Mouse (Mus musculus) induced T-regulatory cell, adult 2 months (primary cell): ENCODE measurements around the gene Chst15.
A peak's percentile ranks its signal among the peaks of the same experiment; 100 is the strongest.

Experiments used
- DNase-seq: peaks from one replicate; pipeline ENCODE4 v3.0.0-alpha.2; 2012; ENCODE audit warnings: low read depth

Chst15 gene

DNA sequence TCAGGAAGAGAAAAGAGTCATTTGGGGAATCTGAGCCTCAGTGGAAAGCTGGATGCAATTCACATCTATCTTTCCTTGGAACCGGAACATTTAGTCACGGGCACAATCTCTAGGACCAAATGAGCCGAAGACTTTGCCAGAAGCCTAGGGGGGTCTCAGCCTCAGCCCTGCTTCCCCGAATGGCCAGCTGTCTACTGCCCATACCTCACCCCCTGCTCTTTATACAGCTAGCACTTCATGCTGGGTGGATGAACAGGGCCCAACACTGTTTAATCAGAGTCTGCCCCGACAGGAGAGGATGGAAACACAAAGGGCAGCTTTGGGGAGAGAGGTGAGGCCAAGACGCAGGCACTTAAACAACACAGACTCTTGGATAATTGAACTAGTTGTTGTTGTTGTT is 53.8 kb downstream of the Chst15 start:
- DNase-seq, result no peak

DNA sequence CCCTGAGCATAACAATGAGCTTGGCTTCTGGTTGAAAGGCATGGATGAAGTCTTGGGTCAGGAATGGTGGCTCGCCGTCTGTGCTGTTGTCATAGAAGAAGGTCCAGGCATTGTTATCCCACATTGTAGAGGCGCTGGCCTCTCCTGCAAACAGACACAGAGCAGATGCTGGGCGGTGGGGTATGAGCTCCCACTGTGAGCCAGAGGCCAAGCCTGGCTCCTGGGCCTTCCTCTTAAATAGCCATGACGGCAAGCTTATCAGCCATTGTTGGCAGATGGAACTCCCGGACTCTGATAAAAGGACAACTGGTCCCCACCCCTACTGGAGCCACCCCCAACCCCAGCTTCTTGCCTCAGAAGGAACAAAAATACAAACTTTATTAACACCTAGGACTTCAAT is 54.3 kb downstream of the Chst15 start:
- DNase-seq, result no peak

DNA sequence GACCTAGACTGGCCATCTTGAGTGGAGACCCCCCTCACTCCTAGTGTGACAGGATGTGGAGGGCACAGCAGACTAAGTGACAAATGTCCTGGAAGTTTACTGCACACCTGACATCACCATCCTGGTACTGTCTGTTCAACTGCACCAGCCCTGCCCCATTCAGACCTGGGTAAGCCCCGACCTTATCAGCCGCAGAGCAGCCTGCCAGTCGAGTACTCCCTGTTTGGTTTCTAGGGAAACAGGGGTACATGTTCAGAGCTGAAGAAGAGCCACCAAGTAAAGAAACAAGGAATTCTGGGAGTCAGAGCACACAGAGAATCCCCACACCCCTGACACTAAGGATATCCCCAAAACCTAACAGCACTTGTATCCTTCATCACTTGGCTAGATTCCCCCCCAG is 55.1 kb downstream of the Chst15 start:
- no peak for DNase-seq

DNA sequence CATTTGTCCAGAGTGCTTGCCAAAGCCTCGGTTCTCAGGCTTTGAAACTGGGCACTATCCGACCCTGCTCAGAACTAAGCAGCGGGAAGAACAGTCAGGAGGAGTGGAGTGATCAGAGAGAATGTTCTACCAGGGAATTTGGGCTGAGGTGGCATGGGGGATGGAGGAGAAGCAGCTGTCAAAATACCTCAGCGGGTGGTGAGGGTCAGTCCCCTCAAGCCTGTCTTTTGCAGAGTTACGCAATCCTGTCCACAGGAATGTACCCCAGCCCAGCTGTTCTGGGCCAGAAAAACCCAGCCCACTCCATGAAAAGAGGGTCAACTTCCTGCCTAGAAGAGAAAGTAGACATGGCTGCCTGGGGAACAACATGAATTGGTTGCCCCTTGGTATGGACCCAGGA is 56.4 kb downstream of the Chst15 start:
- DNase-seq, result no peak

DNA sequence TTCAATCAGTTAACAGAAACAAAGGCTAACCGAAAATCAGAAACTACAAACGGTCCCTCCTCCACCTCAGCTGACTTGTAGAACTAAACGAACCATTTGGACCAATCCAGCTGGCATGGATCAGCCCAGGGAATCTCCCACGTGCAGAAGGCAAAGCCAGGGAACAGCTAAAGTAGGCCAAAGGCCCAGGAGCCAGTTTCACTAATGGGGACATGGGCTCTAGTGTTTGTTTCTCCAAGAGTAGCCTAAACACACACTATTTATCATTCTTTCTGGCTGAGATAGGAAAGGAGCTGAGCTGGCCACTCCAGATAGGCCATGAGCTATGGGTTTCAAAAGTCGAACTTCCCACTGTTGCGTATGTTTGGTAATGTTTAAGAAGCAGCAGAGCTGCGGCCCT is 58.2 kb downstream of the Chst15 start:
- DNase-seq, result no peak

DNA sequence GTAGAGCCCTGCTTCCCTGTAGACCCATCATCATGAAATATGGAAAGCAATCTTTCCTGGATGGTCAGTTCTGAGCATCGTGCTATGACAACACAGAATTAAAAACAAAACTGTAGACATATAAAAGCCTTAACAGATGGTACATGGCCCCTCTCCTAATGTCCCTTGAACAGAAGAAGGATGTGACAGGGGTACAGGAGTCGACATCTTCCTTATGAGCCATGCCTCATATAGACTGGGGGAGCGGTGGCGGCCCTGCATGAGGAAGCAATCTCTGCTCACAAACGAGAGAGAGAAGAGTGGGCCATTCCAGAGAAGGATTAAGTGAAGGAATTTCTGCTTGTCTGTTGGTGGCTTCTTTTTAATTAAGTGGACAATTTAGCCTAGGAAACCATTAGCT is 58.8 kb downstream of the Chst15 start:
- no peak for DNase-seq

DNA sequence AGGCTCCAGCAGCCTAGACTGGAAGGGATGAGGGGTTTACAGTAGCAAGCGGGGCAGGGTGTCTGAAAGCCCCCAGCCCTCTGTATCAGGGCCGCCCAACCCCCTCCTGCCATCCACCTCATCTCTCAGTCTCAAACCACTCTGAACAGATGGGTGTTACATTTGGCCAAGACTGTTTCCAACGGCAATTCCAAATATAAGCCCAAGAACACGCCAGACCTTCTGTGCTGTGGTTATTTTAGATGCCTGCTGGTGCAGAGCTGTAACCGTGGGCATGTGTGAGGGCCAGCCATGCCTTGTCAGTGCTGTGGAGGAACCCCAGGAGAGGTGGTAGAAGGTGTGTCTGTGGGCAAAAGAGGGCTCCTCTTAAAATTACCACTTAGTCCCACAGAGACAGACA is 63.5 kb downstream of the Chst15 start:
- no peak for DNase-seq

DNA sequence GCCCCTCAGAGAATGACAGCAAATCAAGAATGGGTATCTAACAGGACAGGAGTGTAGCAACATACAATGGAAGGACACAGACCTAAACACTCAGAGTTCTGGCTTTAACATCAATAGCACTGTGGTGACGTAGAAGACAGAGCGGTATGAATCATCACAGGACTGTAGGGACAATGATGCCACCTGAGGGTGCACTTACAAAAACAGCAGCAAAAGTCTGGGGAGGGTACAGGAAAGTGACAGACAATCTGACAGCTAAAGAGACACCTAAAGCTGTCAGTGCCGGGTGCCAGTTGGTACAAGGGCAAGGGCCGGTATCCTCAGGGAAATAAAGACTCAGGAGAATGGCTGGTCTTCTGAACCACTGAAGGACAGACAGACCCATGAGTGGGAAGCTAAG is 64.0 kb downstream of the Chst15 start:
- DNase-seq, result no peak

DNA sequence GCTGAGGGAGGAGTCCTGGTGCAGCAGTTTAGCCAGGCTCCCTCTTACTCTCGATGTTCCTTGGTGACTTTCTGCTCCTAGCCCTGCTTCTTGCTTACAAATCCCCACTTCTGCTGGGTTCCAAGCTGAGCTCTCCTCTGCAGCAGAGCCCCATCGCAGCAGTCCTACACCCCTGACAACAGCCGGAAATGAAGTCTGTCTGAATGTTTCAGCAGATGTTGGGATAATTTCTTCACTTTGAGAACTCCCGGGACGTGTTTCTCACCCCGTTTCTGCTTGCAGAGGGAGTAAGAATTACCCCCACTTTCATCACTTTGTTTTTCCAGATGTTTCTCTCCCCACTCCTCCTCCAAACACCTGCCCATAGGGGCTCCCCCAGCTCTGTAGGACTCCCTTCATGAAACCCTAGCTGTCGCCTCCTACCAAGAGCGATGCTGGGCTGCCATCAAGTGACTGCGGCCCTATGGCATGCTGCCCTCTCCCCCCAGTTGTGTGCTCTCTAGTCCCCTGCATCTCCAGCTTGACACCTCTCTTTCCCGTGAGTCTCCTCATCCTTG is 67.4 kb downstream of the Chst15 start:
- no peak for DNase-seq

DNA sequence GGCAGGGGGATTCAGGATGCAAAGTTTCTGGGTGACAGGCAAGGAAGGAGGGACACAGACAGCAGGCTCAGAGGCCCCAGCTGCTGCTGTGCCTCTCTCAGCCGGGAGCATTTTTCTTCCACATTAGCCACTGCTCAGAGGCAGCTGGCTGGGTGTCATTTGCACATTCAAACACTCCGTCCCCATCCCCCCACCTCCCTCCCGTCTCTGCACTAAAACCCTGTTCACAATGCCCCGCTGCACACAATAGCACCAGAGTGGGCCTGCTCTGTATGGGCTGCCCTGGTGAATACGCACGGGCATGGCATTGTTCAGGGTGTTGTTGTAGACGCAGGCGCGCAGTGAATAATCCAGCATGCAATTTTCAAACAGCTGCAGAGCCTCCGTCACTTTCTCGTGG is 69.5 kb downstream of the Chst15 start:
- no peak for DNase-seq

DNA sequence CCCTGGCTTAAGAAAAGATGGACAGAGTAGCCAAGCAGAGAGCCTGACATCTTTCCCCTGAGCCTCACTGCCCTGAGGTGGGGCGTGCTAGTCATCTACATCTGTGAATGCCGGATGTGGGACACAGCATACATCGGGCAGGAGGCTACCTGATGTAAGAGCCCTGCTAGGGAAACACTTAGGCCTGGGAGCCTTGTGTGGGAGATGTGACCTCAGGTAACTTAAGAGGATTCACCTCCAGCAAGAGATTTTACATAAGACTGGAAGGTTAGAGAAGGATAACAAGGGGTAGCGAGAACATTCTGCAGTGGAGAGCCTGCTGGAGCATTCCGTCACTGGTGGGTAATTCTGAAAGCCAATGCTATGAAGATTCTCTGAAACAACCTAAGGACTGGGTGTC is 69.9 kb downstream of the Chst15 start:
- DNase-seq, result no peak

DNA sequence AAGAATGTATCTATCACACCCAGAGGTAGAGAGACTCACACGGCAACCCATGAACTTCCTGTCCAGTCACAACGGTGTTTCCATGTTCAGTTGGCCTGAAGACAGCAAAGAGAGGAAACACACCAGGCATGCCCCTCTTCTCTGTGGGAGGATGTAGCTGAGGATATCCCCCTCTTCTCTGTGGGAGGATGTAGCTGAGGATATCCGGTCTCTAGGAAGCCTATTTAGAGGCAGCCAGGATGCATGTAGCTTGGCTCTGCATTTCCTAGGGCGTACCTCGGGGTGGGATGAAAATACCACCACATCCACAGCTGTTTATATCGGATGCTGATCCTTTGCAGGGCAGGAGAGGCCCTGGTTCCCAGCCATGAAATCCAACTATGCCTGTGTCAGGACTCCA is 71.3 kb downstream of the Chst15 start:
- no peak for DNase-seq

DNA sequence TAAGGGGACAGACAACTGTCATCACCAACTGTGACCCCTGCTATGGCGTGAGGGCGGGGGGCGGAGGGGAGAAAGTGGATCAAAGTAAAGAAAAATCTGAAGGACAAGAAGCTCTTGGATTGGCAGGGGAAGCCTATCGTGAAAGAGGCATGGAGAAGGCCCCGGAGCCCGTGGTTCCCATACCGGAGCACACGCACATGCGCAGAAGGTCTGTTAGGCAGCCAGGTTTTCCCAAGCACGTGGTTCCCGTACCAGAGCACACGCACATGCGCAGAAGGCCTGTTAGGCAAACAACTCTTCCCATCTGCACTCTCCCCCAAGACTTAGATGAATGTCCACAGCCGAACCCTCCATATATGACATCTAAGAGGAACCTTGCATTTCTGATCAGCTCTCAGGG is 72.4 kb downstream of the Chst15 start:
- DNase-seq, result no peak

DNA sequence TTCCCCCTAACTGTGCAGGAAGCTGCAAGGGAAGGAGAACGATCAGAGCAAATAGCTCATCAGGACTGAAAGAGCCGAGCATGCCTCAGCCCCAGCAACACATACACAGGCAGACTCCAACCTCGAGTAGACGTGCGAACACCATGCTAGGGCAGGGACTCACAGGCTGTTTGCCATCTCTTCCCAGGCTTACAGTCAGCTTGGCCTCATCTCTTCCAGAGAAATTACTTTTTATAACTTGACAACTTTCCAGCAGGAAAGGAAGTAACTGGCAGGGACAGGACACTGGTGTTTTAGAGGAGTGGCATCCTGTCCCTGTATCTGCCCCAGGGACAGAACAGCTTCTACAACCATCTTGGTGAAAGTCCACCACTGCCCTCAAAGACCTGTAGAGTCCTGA is 73.8 kb downstream of the Chst15 start:
- no peak for DNase-seq

DNA sequence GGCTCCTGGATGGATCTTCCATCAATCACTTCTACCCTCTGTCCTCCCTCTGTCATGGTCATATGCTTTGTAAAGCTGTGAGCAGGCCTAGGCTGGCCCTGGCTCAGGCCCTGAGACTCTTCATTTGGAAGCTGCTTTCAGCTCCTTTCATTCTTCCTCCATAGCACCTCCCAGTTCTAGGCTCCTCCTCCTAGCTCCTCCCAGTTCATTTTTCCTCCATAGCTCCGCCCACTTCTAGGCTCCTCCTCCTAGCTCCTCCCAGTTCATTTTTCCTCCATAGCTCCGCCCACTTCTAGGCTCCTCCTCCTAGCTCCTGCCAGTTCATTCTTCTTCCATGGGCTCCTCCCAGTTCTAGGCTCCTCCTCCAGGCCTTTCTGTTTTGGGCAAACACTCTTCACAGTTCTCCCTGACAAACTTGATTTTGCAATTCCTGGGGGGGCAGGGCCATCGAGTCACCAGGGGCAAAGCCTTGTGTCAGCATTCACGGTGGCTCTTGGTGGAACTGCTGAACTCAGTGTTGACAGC is 74.3 kb downstream of the Chst15 start:
- DNase-seq, result peak; percentile 25

DNA sequence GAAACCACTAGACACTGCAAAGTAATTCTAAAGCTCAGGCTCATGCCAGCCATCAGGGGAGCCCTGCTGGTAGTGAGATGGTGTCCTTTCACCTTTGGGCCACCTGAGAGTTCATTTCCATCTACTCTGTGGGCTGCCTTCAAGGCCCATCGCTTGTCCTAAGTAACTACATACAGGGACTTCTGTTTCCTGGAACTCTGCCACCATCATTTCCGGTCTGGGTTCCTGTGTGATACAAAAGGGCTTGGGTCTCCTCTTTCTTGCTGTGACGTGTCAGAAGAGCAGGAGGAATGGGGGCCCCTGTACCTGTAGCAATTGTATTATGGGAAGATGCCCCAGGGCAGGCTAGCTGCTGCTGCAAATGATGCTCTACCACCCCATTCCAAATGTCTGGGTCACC is 78.1 kb downstream of the Chst15 start:
- DNase-seq, result no peak

DNA sequence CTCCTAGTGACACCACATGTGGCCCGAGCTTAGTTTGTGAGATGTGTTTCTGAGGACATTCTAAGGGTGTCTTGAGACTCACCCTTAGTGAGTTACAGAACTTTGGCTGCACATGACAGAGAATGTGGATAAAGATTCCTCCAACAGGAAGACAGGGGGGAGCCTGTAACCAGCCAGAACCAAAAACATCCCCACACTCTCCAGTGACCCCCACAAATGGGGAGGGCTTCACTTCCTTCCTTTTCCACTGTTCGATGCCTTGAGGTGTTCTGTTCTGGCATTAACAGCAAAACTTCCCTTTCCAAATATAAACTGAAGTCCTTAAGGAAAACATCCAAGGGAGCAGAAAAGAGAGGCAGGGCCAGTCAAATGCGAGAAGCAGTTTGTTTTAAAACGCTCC is 79.8 kb downstream of the Chst15 start:
- no peak for DNase-seq

DNA sequence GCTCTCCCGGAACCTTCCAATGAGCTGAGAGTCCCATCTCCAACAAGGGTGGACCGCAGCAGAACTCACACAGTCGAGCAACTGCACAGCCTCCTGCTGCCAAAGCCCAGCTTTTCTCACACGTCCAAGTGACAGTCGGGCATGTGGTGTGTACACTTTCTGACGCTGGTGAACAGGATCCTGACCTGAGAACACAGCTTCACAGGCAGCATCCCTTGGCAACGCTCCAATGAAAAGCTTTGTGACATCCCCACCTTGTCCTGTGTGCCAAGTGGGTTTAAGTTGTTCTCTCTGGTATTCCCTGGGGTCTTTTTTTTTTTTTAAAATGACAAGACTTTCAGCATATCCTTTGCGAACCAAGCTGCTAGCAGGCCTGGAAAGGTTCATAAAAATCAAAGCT is 80.2 kb downstream of the Chst15 start:
- DNase-seq, result no peak

DNA sequence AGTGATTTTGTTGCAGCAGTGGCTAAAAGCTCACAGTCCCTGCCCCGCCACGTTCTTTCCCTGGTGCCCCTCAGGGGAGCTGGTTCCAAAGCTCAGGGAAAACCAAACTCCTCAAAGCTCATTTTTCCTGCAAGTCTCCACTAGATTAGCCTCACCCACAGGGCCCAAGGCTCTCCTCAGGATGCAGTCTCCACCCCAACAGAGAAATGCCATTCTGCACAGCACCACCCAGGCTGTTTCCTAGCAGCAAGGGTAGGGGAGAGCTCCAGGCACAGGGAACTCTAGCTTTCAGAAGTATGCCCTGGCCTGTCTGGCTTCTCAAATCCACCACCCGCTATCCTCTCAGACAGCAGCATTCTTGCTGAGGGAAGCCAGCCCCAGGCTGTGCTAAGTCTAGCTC is 82.8 kb downstream of the Chst15 start:
- no peak for DNase-seq

DNA sequence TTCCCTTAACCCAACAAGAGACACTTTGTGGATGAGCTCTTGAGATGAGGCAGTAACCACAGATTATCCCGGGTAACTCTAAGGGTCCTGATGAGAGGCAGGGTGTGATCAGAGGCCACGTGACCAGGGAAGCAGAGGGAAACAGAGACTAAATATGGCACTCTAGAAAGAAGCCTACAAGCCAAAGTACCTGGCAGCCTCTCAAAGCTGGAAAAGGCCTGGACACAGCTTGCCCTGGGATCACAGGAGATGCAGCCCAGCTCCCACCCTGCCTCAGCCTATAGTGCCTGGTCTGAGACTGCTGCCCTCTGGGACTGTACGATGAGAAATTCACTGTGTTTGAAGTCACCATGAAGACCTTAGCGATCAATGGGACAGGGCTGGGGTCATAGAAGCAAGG is 83.3 kb downstream of the Chst15 start:
- no peak for DNase-seq

DNA sequence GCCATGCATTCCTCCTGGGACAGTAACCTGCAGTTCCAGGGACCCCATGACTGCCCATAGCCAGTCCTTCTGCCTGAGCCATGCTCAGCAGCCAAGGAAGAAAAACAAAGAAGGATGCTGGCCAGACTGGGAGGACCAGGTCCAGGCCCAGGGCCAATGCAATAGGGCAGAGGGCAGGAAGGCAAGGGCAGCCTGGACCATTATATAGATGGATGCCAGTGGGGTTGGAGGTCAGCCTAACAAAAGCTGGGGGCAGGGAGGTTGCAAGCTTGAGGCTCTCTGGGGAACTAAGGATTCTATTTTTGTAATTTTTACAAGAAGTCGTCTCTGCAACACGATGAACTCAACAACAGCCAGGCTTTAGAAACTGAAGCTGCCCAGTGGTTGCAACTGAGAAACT is 84.1 kb downstream of the Chst15 start:
- no peak for DNase-seq

DNA sequence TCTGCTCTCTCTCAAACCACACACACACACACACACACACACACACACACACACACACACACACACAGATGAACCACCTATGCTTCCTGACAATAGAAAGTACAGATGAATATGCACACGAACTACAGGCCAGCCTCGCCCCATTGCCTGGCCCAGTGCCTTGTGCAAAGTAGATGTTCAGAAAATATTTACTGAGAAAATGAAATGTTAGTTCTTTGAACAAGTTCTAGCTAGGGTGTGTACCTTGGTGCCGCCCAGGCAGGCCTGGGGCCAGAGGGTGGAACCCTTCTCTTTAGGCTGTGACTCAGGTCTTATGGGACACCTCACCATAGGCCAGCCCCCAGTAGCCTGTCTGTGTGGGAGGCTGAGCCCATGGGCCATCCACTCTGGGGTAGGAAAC is 85.6 kb downstream of the Chst15 start:
- no peak for DNase-seq

DNA sequence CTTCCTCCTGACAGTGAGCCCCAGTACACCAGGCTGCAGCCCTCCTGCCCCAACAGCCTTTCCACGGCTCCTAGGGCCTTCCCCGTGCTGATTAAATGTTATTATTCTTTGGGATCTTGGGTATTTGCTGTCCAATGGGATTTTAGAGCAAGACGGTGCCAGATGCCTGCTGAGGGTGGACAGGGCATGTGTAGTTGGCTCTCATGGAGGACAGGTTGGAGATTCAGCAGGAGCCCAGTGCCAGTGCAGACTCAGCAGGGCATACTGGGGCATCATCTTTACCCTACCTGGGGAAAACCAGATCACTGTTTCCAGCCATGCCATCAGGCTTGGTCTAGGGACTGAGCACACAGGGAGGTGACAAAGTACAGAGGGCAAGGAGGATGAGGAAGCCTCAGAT is 86.1 kb downstream of the Chst15 start:
- DNase-seq, result no peak

DNA sequence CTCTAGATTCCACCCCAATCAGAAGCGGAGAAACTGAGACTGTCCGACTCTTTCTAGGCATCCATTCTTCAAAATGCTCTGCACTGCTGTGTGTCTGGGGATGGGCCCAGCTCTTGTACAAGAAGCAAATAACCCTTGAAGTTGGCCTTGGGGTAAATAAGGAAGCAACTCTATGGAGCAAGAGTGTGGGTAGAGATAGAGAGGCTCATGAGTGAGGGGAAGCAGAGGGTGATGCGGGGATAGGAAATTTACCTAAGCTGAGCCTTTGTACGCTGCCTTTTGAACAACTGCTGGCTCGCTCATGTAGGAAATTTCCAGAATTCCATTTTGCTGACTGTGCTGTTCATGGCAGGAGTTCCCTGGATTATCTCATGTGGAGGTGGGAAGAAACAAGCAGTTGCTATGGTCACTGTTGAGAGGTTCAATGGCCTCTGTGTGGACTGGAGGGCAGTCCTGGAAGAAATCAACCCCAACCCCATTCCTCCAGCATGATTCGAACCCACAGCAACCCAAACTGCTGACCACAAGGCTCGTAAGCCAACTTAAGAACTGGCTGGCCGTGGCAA is 89.9 kb downstream of the Chst15 start:
- no peak for DNase-seq
